Mouse (Mus musculus): ENCODE data around the gene Mllt6. TPM values are rescaled to one million over a fixed set of nuclear protein-coding genes. Genes with fewer than 3 reads are reported as not detected.

Gene Mllt6
- total and polyA plus RNA-seq, 3 experiments: 24.3 to 55.6 (median 43.0) TPM

- H3K36me3 ChIP-seq (replicated peaks in 1 of 2; ENCODE audit: control insufficient read depth in 1 of 2, insufficient read depth in 1 of 2, low read length in 1 of 2): peaks cover 93 to 99% of the 10 kb centered on the region in 2 experiments
- H3K4me1 ChIP-seq (ENCODE audit: control insufficient read depth in 1 of 2, insufficient read depth in 2 of 2): no peaks in the 10 kb centered on the region
- H3K4me3 ChIP-seq (replicated peaks in 1 of 3; ENCODE audit: low read depth in 2 of 3, low read length in 2 of 3, poor library complexity in 1 of 3): no peak overlapping the region
These were observed 14.2 kb downstream of the Mllt6 start for GRCm38 (mm10) chr11:97677381-97677780.

GRCm38 (mm10) chr11:97677842-97678241 lies 14.6 kb downstream of the Mllt6 start:
- no peaks in the 10 kb centered on the region for H3K27me3 ChIP-seq (replicated peaks)
- H3K4me1 ChIP-seq (ENCODE audit: control insufficient read depth in 1 of 2, insufficient read depth in 2 of 2): no peaks in the 10 kb centered on the region
- H3K79me2 ChIP-seq (replicated peaks; ENCODE audit: control insufficient read depth, extremely low read depth, insufficient read depth, poor library complexity, severe bottlenecking): no peaks in the 10 kb centered on the region
- dilution Hi-C loops (cut with MboI; ENCODE audit: extremely low pct_ligation_motif_present, extremely low pct_unique_long_range_greater_than_20kb, low sequenced_read_pairs): no loop called here
- TF ChIP-seq CTCF (conservative IDR thresholded peaks at IDR 0.05 in 1 of 2, IDR thresholded peaks at IDR 0.05 in 1 of 2; ENCODE audit: low read depth in 2 of 2, low read length in 2 of 2) (peak in 1 of 2 experiments; percentile 43; a peak in 2 of 4 replicates), HCFC1 (IDR thresholded peaks at IDR 0.05; ENCODE audit: low read depth, low read length) (no peak), JUN (IDR thresholded peaks at IDR 0.05; ENCODE audit: insufficient read depth, low read depth, low read length) (no peak), SMC3 (IDR thresholded peaks at IDR 0.05; ENCODE audit: low read depth, low read length) (peak; percentile 38), EP300 (IDR thresholded peaks at IDR 0.05; ENCODE audit: low read length) (no peak), MAZ (IDR thresholded peaks at IDR 0.05; ENCODE audit: low read depth, low read length) (no peak), MEF2A (IDR thresholded peaks at IDR 0.05; ENCODE audit: borderline replicate concordance, low read depth, low read length) (no peak), E2F4 (IDR thresholded peaks at IDR 0.05; ENCODE audit: insufficient replicate concordance, low read depth, low read length) (no peak), SIN3A (IDR thresholded peaks at IDR 0.05; ENCODE audit: low read length) (no peak), MAFK (IDR thresholded peaks at IDR 0.05; ENCODE audit: insufficient replicate concordance, low read length) (no peak), TBP (conservative IDR thresholded peaks at IDR 0.05; ENCODE audit: low read depth, low read length) (no peak), USF2 (conservative IDR thresholded peaks at IDR 0.05; ENCODE audit: low read depth, low read length) (no peak), IRF4 (IDR thresholded peaks at IDR 0.05; ENCODE audit: low read depth, low read length) (no peak), ZKSCAN1 (IDR thresholded peaks at IDR 0.05; ENCODE audit: borderline replicate concordance, low read depth, low read length) (no peak), POLR2A (IDR thresholded peaks at IDR 0.05; ENCODE audit: low read depth, low read length) (no peak; the same call in 1 of the 2 replicates), ZNF384 (IDR thresholded peaks at IDR 0.05; ENCODE audit: low read depth, low read length) (no peak), RAD21 (IDR thresholded peaks at IDR 0.05; ENCODE audit: low read depth, low read length) (peak; percentile 11), ELF1 (IDR thresholded peaks at IDR 0.05; ENCODE audit: low read depth, low read length) (no peak), RCOR1 (conservative IDR thresholded peaks at IDR 0.05; ENCODE audit: low read depth, low read length) (no peak), PAX5 (IDR thresholded peaks at IDR 0.05; ENCODE audit: low read length) (no peak), MXI1 (IDR thresholded peaks at IDR 0.05; ENCODE audit: low read depth, low read length) (no peak), POLR2AphosphoS2 (IDR thresholded peaks at IDR 0.05; ENCODE audit: low read depth, low read length) (no peak), NRF1 (IDR thresholded peaks at IDR 0.05; ENCODE audit: low read depth, low read length) (no peak), GABPA (IDR thresholded peaks at IDR 0.05; ENCODE audit: insufficient replicate concordance, low read depth, low read length) (no peak), UBTF (IDR thresholded peaks at IDR 0.05; ENCODE audit: low read depth, low read length) (no peak), KAT2A (IDR thresholded peaks at IDR 0.05; ENCODE audit: insufficient replicate concordance, low read length) (no peak)
- no peak overlapping the region for H3K27ac ChIP-seq (ENCODE audit: insufficient read depth, low read depth)
- peaks cover 89 to 99% of the 10 kb centered on the region in 2 experiments for H3K36me3 ChIP-seq (replicated peaks in 1 of 2; ENCODE audit: control insufficient read depth in 1 of 2, insufficient read depth in 1 of 2, low read length in 1 of 2)
- DNase-seq (ENCODE audit: extremely low read depth): no peak
- H3K9ac ChIP-seq (ENCODE audit: insufficient read depth, low read depth): no peak overlapping the region
- in situ Hi-C loops (cut with MboI; ENCODE audit: low pct_ligation_motif_present, low pct_unique_long_range_greater_than_20kb, low sequenced_read_pairs): no loop called here
- no peaks in the 10 kb centered on the region for H3K9me3 ChIP-seq (replicated peaks; ENCODE audit: low read length)
- no peak overlapping the region for H3K4me2 ChIP-seq (ENCODE audit: insufficient read depth, low read depth, poor library complexity, severe bottlenecking)
- H3K4me3 ChIP-seq (replicated peaks in 1 of 3; ENCODE audit: low read depth in 2 of 3, low read length in 2 of 3, poor library complexity in 1 of 3): no peak overlapping the region

More at GRCm38 (mm10) chr11:97677381-97677780, 14.2 kb downstream of the Mllt6 start:
- dilution Hi-C loops (cut with MboI; ENCODE audit: extremely low pct_ligation_motif_present, extremely low pct_unique_long_range_greater_than_20kb, low sequenced_read_pairs) (no loop called here), in situ Hi-C loops (cut with MboI; ENCODE audit: low pct_ligation_motif_present, low pct_unique_long_range_greater_than_20kb, low sequenced_read_pairs) (no loop called here)
- Histone ChIP-seq H3K79me2 (replicated peaks; ENCODE audit: control insufficient read depth, extremely low read depth, insufficient read depth, poor library complexity, severe bottlenecking) (no peaks in the 10 kb centered on the region), H3K9me3 (replicated peaks; ENCODE audit: low read length) (no peaks in the 10 kb centered on the region), H3K4me2 (ENCODE audit: insufficient read depth, low read depth, poor library complexity, severe bottlenecking) (no peak overlapping the region), H3K9ac (ENCODE audit: insufficient read depth, low read depth) (no peak overlapping the region), H3K27ac (ENCODE audit: insufficient read depth, low read depth) (no peak overlapping the region), H3K27me3 (replicated peaks) (no peaks in the 10 kb centered on the region)
- TF ChIP-seq HCFC1 (IDR thresholded peaks at IDR 0.05; ENCODE audit: low read depth, low read length) (no peak), ZC3H11A (IDR thresholded peaks at IDR 0.05; ENCODE audit: low read depth, low read length) (no peak), IRF4 (IDR thresholded peaks at IDR 0.05; ENCODE audit: low read depth, low read length) (no peak), MXI1 (IDR thresholded peaks at IDR 0.05; ENCODE audit: low read depth, low read length) (no peak), TBP (conservative IDR thresholded peaks at IDR 0.05; ENCODE audit: low read depth, low read length) (no peak), CHD1 (IDR thresholded peaks at IDR 0.05; ENCODE audit: low read depth, low read length) (no peak), POLR2AphosphoS2 (IDR thresholded peaks at IDR 0.05; ENCODE audit: low read depth, low read length) (no peak), RCOR1 (conservative IDR thresholded peaks at IDR 0.05; ENCODE audit: low read depth, low read length) (no peak)
- DNase-seq (ENCODE audit: extremely low read depth): no peak
